Mouse (Mus musculus): ENCODE results near the gene Clps. TPM values are rescaled to one million over a fixed set of nuclear protein-coding genes. Genes with fewer than 3 reads are reported as not detected.

Clps gene
- 8.5 and 51.3 TPM in 2 replicates for polyA plus RNA-seq (2015; fragmentation: Nextera tagmentation; extraction: Ambion mirVana)

GRCm38 (mm10) chr17:28560598-28560997 is at the start of gene Clps:
Gene Clps, minus strand, starts transcription at chr17:28560766.
- no peak for ATAC-seq (ENCODE audit: low read depth)

GRCm38 (mm10) chr17:28609543-28609942 is 49.0 kb upstream of the Clps start:
- no peaks in the 10 kb centered on the region; the same call in 1 of the 2 replicates for H3K4me1 ChIP-seq (ENCODE audit: control insufficient read depth, low read depth, low read length)
- WGBS (ENCODE audit: insufficient replicate concordance) = 36% methylated on average over 3 of the region's 3 CpGs
- ATAC-seq (ENCODE audit: low read depth) = no peak
- no peaks in the 10 kb centered on the region for H3K27me3 ChIP-seq (ENCODE audit: control insufficient read depth, insufficient read depth, low read depth, low read length)
- H3K36me3 ChIP-seq (ENCODE audit: control insufficient read depth, insufficient read depth) = peaks cover 7% of the 10 kb centered on the region
- H3K27ac ChIP-seq (ENCODE audit: low read length) = no peak overlapping the region
- no peaks in the 10 kb centered on the region for H3K9me3 ChIP-seq (replicated peaks; ENCODE audit: control insufficient read depth, low read length)
- H3K4me2 ChIP-seq (ENCODE audit: low read depth, low read length) = no peak overlapping the region
- H3K9ac ChIP-seq (ENCODE audit: low read depth, low read length) = no peak overlapping the region
- no peak overlapping the region for H3K4me3 ChIP-seq (ENCODE audit: low read depth, low read length)

More at GRCm38 (mm10) chr17:28560598-28560997, at the start of gene Clps:
- Histone ChIP-seq H3K9me3 (replicated peaks; ENCODE audit: control insufficient read depth, low read length) (no peaks in the 10 kb centered on the region), H3K27ac (ENCODE audit: low read length) (no peak within 1 kb of the TSS), H3K4me3 (ENCODE audit: low read depth, low read length) (no peak within 1 kb of the TSS), H3K27me3 (ENCODE audit: control insufficient read depth, insufficient read depth, low read depth, low read length) (no peaks in the 10 kb centered on the region), H3K4me1 (ENCODE audit: control insufficient read depth, low read depth, low read length) (no peaks in the 10 kb centered on the region; the same call in none of the 2 replicates), H3K36me3 (ENCODE audit: control insufficient read depth, insufficient read depth) (no peaks in the 10 kb centered on the region), H3K9ac (ENCODE audit: low read depth, low read length) (no peak within 1 kb of the TSS), H3K4me2 (ENCODE audit: low read depth, low read length) (no peak within 1 kb of the TSS)
- 50% methylated on average over 4 of the region's 4 CpGs for whole genome bisulfite sequencing (ENCODE audit: insufficient replicate concordance)

- no peak for ATAC-seq (ENCODE audit: low read depth)
- H3K27ac ChIP-seq (ENCODE audit: low read length) = no peak overlapping the region
- no peaks in the 10 kb centered on the region for H3K4me1 ChIP-seq (ENCODE audit: control insufficient read depth, low read depth, low read length)
- H3K4me3 ChIP-seq (ENCODE audit: low read depth, low read length) = no peak overlapping the region
- H3K4me2 ChIP-seq (ENCODE audit: low read depth, low read length) = no peak overlapping the region
- H3K9ac ChIP-seq (ENCODE audit: low read depth, low read length) = no peak overlapping the region
- H3K9me3 ChIP-seq (replicated peaks; ENCODE audit: control insufficient read depth, low read length) = no peaks in the 10 kb centered on the region
- H3K27me3 ChIP-seq (ENCODE audit: control insufficient read depth, insufficient read depth, low read depth, low read length) = no peaks in the 10 kb centered on the region
- peaks cover 28% of the 10 kb centered on the region for H3K36me3 ChIP-seq (ENCODE audit: control insufficient read depth, insufficient read depth)
- WGBS (ENCODE audit: insufficient replicate concordance) = 74% methylated on average over 9 of the region's 9 CpGs
These were observed 41.1 kb upstream of the Clps start for GRCm38 (mm10) chr17:28601557-28602250.

GRCm38 (mm10) chr17:28600780-28601179 is 40.2 kb upstream of the Clps start:
- peaks cover 28% of the 10 kb centered on the region for H3K36me3 ChIP-seq (ENCODE audit: control insufficient read depth, insufficient read depth)
- no peaks in the 10 kb centered on the region for H3K4me1 ChIP-seq (ENCODE audit: control insufficient read depth, low read depth, low read length)
- H3K9ac ChIP-seq (ENCODE audit: low read depth, low read length) = no peak overlapping the region
- H3K9me3 ChIP-seq (replicated peaks; ENCODE audit: control insufficient read depth, low read length) = no peaks in the 10 kb centered on the region
- ATAC-seq (ENCODE audit: low read depth) = no peak
- 84% methylated on average over 5 of the region's 5 CpGs for WGBS (ENCODE audit: insufficient replicate concordance)
- H3K27ac ChIP-seq (ENCODE audit: low read length) = no peak overlapping the region
- H3K4me3 ChIP-seq (ENCODE audit: low read depth, low read length) = no peak overlapping the region
- no peak overlapping the region for H3K4me2 ChIP-seq (ENCODE audit: low read depth, low read length)
- no peaks in the 10 kb centered on the region for H3K27me3 ChIP-seq (ENCODE audit: control insufficient read depth, insufficient read depth, low read depth, low read length)

GRCm38 (mm10) chr17:28593965-28594364 is 33.4 kb upstream of the Clps start:
- no peak overlapping the region for H3K4me2 ChIP-seq (ENCODE audit: low read depth, low read length)
- no peak for ATAC-seq (ENCODE audit: low read depth)
- no peaks in the 10 kb centered on the region for H3K9me3 ChIP-seq (replicated peaks; ENCODE audit: control insufficient read depth, low read length)
- H3K27me3 ChIP-seq (ENCODE audit: control insufficient read depth, insufficient read depth, low read depth, low read length) = no peaks in the 10 kb centered on the region
- no peak overlapping the region for H3K4me3 ChIP-seq (ENCODE audit: low read depth, low read length)
- H3K27ac ChIP-seq (ENCODE audit: low read length) = no peak overlapping the region
- H3K36me3 ChIP-seq (ENCODE audit: control insufficient read depth, insufficient read depth) = peaks cover 24% of the 10 kb centered on the region
- 45% methylated on average over 4 of the region's 4 CpGs for WGBS (ENCODE audit: insufficient replicate concordance)
- H3K9ac ChIP-seq (ENCODE audit: low read depth, low read length) = no peak overlapping the region
- H3K4me1 ChIP-seq (ENCODE audit: control insufficient read depth, low read depth, low read length) = no peaks in the 10 kb centered on the region

GRCm38 (mm10) chr17:28592998-28593397 is 32.4 kb upstream of the Clps start:
- H3K4me3 ChIP-seq (ENCODE audit: low read depth, low read length) = no peak overlapping the region
- no peak overlapping the region for H3K9ac ChIP-seq (ENCODE audit: low read depth, low read length)
- no peak overlapping the region for H3K4me2 ChIP-seq (ENCODE audit: low read depth, low read length)
- WGBS (ENCODE audit: insufficient replicate concordance) = 15% methylated on average over 4 of the region's 4 CpGs
- no peaks in the 10 kb centered on the region for H3K27me3 ChIP-seq (ENCODE audit: control insufficient read depth, insufficient read depth, low read depth, low read length)
- H3K4me1 ChIP-seq (ENCODE audit: control insufficient read depth, low read depth, low read length) = no peaks in the 10 kb centered on the region
- H3K9me3 ChIP-seq (replicated peaks; ENCODE audit: control insufficient read depth, low read length) = no peaks in the 10 kb centered on the region
- H3K27ac ChIP-seq (ENCODE audit: low read length) = no peak overlapping the region
- no peak for ATAC-seq (ENCODE audit: low read depth)
- peaks cover 20% of the 10 kb centered on the region for H3K36me3 ChIP-seq (ENCODE audit: control insufficient read depth, insufficient read depth)

GRCm38 (mm10) chr17:28591476-28591875 is 30.9 kb upstream of the Clps start:
- H3K4me1 ChIP-seq (ENCODE audit: control insufficient read depth, low read depth, low read length) = no peaks in the 10 kb centered on the region
- H3K9me3 ChIP-seq (replicated peaks; ENCODE audit: control insufficient read depth, low read length) = no peaks in the 10 kb centered on the region
- H3K27me3 ChIP-seq (ENCODE audit: control insufficient read depth, insufficient read depth, low read depth, low read length) = no peaks in the 10 kb centered on the region
- ATAC-seq (ENCODE audit: low read depth) = no peak
- H3K4me2 ChIP-seq (ENCODE audit: low read depth, low read length) = no peak overlapping the region
- H3K36me3 ChIP-seq (ENCODE audit: control insufficient read depth, insufficient read depth) = peaks cover 17% of the 10 kb centered on the region
- no peak overlapping the region for H3K9ac ChIP-seq (ENCODE audit: low read depth, low read length)
- 57% methylated on average over 5 of the region's 5 CpGs for WGBS (ENCODE audit: insufficient replicate concordance)
- H3K27ac ChIP-seq (ENCODE audit: low read length) = no peak overlapping the region
- no peak overlapping the region for H3K4me3 ChIP-seq (ENCODE audit: low read depth, low read length)

GRCm38 (mm10) chr17:28590596-28590995 is 30.0 kb upstream of the Clps start:
- Histone ChIP-seq H3K9me3 (replicated peaks; ENCODE audit: control insufficient read depth, low read length) (no peaks in the 10 kb centered on the region), H3K4me2 (ENCODE audit: low read depth, low read length) (no peak overlapping the region), H3K4me1 (ENCODE audit: control insufficient read depth, low read depth, low read length) (no peaks in the 10 kb centered on the region), H3K36me3 (ENCODE audit: control insufficient read depth, insufficient read depth) (peaks cover 17% of the 10 kb centered on the region), H3K27me3 (ENCODE audit: control insufficient read depth, insufficient read depth, low read depth, low read length) (no peaks in the 10 kb centered on the region), H3K9ac (ENCODE audit: low read depth, low read length) (no peak overlapping the region), H3K4me3 (ENCODE audit: low read depth, low read length) (no peak overlapping the region), H3K27ac (ENCODE audit: low read length) (no peak overlapping the region)
- WGBS (ENCODE audit: insufficient replicate concordance) = 60% methylated on average over 3 of the region's 3 CpGs
- ATAC-seq (ENCODE audit: low read depth) = no peak

GRCm38 (mm10) chr17:28588591-28588990 is 28.0 kb upstream of the Clps start:
- H3K36me3 ChIP-seq (ENCODE audit: control insufficient read depth, insufficient read depth) = peaks cover 17% of the 10 kb centered on the region
- H3K27me3 ChIP-seq (ENCODE audit: control insufficient read depth, insufficient read depth, low read depth, low read length) = no peaks in the 10 kb centered on the region
- H3K4me2 ChIP-seq (ENCODE audit: low read depth, low read length) = 0 out of 2 replicates have a peak overlapping the region, but pooled peaks have one; percentile 10
- no peak for ATAC-seq (ENCODE audit: low read depth)
- H3K27ac ChIP-seq (ENCODE audit: low read length) = no peak overlapping the region; the same call in 1 of the 2 replicates
- H3K4me1 ChIP-seq (ENCODE audit: control insufficient read depth, low read depth, low read length) = no peaks in the 10 kb centered on the region
- WGBS (ENCODE audit: insufficient replicate concordance) = 64% methylated on average over 2 of the region's 2 CpGs
- no peak overlapping the region for H3K4me3 ChIP-seq (ENCODE audit: low read depth, low read length)
- H3K9me3 ChIP-seq (replicated peaks; ENCODE audit: control insufficient read depth, low read length) = no peaks in the 10 kb centered on the region
- H3K9ac ChIP-seq (ENCODE audit: low read depth, low read length) = no peak overlapping the region

Measured in liver, embryonic 16.5 days (tissue).